Mouse (Mus musculus): ENCODE results near the gene Tgm3.

- TF ChIP-seq GATA1 (IDR thresholded peaks at IDR 0.05; ENCODE audit: borderline replicate concordance, low read length) (no peak), FLI1 (IDR thresholded peaks at IDR 0.05; ENCODE audit: low read length) (no peak)
These were observed 8.1 kb upstream of the Tgm3 start for GRCm38 (mm10) chr2:130004046-130004445.

Data from megakaryocyte, embryonic 14.5 days (primary cell).